Mouse (Mus musculus): ENCODE results near the gene Mfsd12. TPM values are rescaled to one million over a fixed set of nuclear protein-coding genes. Genes with fewer than 3 reads are reported as not detected.

The Mfsd12 gene
- polyA plus RNA-seq, 1 experiment from 2014 or later: 12.9 TPM

DNA sequence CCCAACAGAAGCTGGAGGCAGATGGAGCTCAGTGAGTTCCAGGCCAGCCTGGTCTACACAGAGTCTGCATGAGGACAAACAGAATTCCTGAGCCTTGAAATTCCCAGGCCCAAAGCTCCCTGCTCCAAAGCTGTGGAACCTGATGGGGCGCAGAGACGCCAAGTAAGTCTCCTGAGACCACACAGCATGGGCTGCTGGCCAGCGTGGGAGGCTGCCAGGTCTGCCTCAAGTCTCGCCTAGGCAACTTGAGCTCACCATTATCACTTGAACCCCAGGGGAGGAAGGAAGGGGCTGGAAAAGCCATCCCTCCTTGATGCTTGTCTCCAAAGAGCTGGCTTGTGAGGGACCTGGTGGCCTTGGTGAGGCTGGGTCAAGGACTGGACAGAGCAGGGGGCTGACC is 27.3 kb upstream of the Mfsd12 start:
- Histone ChIP-seq H3K4me2 (replicated peaks) (0 out of 2 replicates have a peak overlapping the region, but pooled peaks have one; percentile 3), H3K27me3 (peaks cover 23% of the 10 kb centered on the region), H3K9ac (peak overlapping the region; percentile 18; the same call in 1 of the 2 replicates), H3K27ac (no peak overlapping the region), H3K9me3 (replicated peaks) (no peaks in the 10 kb centered on the region), H3K4me3 (no peak overlapping the region), H3K4me1 (peaks cover 7% of the 10 kb centered on the region), H3K36me3 (peaks cover 32% of the 10 kb centered on the region)
- WGBS: 67% methylated on average over 4 of the region's 4 CpGs
- no peak for ATAC-seq (ENCODE audit: low FRiP score)

DNA sequence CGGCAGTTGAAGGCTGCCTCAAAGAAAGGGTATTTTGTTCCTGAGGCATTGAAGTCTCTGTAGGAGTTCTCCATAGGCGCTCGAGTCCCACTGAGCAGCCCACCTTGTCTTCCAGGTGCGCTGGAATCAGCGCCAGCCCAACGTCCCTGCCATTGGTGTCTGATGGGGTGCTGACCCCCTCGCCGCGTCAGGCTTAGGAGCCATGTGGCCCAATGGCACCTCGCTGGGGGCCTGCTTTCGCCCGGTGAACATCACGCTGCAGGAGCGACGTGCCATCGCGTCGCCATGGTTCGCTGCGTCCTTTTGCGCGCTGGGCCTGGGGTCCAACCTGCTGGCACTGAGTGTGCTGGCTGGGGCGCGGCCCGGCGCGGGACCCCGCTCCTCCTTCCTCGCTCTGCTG is 25.0 kb upstream of the Mfsd12 start:
- Histone ChIP-seq H3K4me3 (no peak overlapping the region), H3K36me3 (peaks cover 9% of the 10 kb centered on the region; the same call in 1 of the 2 replicates), H3K27me3 (peaks cover 26% of the 10 kb centered on the region), H3K9ac (no peak overlapping the region), H3K9me3 (replicated peaks) (no peaks in the 10 kb centered on the region), H3K4me2 (replicated peaks) (peak overlapping the region; percentile 33), H3K4me1 (peaks cover 16% of the 10 kb centered on the region), H3K27ac (no peak overlapping the region)
- ATAC-seq (ENCODE audit: low FRiP score): no peak
- 7% methylated on average over 29 of the region's 29 CpGs for WGBS

DNA sequence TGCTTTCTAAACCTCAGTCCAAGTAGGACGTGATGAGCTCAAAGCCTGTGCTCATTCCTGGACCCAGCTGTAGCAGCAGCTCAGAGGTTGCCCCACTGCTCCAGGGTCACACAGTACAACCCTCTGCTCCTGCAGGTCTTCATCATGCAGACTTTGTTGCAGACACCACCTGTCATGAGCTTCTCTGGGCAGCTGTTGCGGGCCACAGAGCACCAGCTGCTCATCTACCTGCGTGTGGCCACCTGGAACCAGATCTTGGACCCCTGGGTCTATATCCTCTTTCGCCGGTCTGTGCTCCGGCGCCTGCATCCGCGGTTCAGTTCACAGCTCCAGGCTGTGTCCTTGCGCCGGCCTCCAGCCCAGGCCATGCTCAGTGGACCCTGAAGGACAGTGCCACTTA is 23.0 kb upstream of the Mfsd12 start:
- Histone ChIP-seq H3K4me3 (no peak overlapping the region), H3K4me2 (replicated peaks) (no peak overlapping the region), H3K27me3 (peaks cover 41% of the 10 kb centered on the region), H3K9me3 (replicated peaks) (no peaks in the 10 kb centered on the region), H3K9ac (no peak overlapping the region), H3K36me3 (no peaks in the 10 kb centered on the region), H3K4me1 (peaks cover 13% of the 10 kb centered on the region), H3K27ac (no peak overlapping the region)
- no peak for ATAC-seq (ENCODE audit: low FRiP score)
- WGBS: 59% methylated on average over 11 of the region's 11 CpGs

DNA sequence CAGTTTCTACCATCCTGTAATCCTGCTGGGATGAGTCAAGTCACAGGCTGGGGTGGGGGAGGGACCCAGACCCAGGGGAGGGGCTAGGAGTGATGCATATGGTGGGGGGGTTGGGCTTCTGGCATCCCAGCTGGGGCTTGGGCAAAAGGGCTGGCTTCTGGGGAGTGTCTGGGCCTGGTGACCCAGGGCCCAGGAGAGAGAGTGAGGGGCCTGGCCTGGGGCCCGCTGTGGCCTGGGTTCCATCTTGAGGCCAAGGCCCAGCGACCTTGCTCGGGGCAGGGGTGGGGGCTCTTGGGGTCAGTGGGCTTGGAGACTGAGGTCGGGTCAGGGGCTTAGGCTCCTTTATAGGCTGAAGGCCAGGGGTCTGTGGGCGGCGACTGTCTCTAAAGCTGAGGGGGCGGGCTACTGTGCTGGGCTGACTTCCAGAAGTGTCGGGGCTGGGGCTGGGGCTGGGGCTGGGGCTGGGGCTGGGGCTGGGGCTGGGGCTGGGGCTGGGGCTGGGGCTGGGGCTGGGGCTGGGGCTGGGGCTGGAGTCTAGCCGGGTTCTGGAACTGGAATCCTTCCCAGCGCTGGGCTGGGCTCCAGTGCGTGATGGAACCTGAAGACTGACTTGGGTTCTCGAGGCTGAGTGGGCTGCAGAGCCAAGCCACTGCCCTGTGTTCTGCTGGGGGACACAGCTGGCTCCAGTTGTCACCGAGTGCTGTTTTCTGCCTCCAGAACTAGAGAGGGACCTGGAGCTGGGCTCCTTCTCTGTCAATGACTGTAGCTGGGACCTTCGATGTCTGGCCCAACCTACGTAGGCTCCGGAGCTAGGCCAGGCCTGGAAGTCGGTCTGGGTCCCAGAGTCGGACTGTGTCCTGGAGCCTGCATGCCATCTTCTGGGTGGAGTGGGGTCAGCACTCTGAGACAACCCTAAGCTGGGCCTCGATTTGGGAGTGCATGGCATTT is 21.6 kb upstream of the Mfsd12 start:
- 0 out of 2 replicates have a peak overlapping the region, but pooled peaks have one; percentile 15 for H3K9ac ChIP-seq
- no peaks in the 10 kb centered on the region for H3K9me3 ChIP-seq (replicated peaks)
- no peak overlapping the region for H3K4me2 ChIP-seq (replicated peaks)
- no peak overlapping the region; the same call in 1 of the 2 replicates for H3K4me3 ChIP-seq
- no peak; the same call in 1 of the 2 replicates for ATAC-seq (ENCODE audit: low FRiP score)
- no peak overlapping the region for H3K27ac ChIP-seq
- H3K27me3 ChIP-seq: peaks cover 47% of the 10 kb centered on the region
- WGBS: 35% methylated on average over 16 of the region's 19 CpGs
- no peaks in the 10 kb centered on the region for H3K36me3 ChIP-seq
- peaks cover 11% of the 10 kb centered on the region for H3K4me1 ChIP-seq

DNA sequence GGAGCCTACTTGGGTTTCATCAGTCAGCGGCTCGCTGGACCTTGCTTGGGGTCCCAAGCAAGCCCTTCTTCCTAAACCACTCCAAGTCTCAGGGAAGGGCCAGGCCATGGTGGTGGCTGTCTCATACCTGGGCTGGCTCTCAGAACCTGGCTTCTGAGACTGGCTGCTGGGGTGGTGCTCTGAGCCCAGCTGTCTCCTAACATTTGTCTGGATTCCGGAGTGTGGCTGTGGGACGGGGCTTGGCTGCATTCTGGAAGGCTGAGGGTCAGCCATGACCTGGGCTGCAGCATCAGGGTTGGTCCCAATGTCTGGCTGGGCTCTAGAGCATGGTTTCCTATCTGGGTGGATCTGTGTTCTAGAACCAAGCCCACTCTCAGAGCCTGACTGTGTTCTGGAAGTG is 20.7 kb upstream of the Mfsd12 start:
- Histone ChIP-seq H3K27me3 (peaks cover 53% of the 10 kb centered on the region), H3K4me2 (replicated peaks) (no peak overlapping the region), H3K9ac (no peak overlapping the region; the same call in 1 of the 2 replicates), H3K27ac (no peak overlapping the region), H3K9me3 (replicated peaks) (no peaks in the 10 kb centered on the region), H3K4me1 (peaks cover 11% of the 10 kb centered on the region), H3K36me3 (no peaks in the 10 kb centered on the region), H3K4me3 (no peak overlapping the region)
- WGBS: 95% methylated on average over 4 of the region's 4 CpGs
- no peak for ATAC-seq (ENCODE audit: low FRiP score)

DNA sequence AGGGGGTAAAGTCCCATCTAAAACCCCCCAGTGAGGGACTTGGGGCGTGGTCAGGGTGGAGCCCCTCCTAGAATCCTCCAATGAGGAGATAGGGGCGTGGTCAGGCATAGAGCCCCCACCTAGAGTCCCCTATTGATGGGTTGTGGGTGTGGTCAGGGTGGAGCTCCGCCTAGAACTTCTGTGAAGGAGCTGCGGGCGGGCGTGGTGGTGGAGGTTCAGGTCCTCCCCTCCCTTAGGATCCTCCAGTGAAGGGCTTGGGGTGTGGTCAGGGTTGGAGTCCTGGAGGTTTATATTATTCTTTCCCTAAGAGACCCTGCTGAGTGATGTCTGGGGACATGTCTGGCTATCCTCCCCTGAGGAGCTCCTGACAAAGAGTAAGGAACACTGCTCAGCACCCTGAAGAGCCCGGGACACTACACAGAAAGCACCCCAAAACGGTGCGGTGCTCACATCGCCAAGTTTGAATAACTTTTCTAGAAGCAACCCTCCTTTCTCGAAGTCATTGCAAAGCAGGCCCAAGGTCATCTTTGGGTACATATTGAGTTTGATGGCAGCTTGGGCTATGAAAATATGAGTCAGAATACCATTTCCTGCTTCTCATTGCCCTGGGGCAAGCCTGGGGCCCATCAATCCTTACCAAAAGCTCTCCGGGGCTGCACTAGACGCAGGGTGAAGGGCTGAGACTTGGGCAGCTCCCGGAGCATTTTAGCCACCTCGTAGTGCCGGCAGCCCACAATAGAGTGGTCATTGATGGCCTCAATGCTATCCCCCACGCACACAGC is 16.5 kb upstream of the Mfsd12 start:
- Histone ChIP-seq H3K27me3 (peaks cover 70% of the 10 kb centered on the region), H3K36me3 (no peaks in the 10 kb centered on the region), H3K27ac (no peak overlapping the region), H3K4me3 (no peak overlapping the region), H3K9me3 (replicated peaks) (no peaks in the 10 kb centered on the region), H3K4me2 (replicated peaks) (no peak overlapping the region), H3K9ac (no peak overlapping the region), H3K4me1 (peaks cover 8% of the 10 kb centered on the region; the same call in 1 of the 2 replicates)
- ATAC-seq (ENCODE audit: low FRiP score): no peak
- 37% methylated on average over 17 of the region's 17 CpGs for WGBS

DNA sequence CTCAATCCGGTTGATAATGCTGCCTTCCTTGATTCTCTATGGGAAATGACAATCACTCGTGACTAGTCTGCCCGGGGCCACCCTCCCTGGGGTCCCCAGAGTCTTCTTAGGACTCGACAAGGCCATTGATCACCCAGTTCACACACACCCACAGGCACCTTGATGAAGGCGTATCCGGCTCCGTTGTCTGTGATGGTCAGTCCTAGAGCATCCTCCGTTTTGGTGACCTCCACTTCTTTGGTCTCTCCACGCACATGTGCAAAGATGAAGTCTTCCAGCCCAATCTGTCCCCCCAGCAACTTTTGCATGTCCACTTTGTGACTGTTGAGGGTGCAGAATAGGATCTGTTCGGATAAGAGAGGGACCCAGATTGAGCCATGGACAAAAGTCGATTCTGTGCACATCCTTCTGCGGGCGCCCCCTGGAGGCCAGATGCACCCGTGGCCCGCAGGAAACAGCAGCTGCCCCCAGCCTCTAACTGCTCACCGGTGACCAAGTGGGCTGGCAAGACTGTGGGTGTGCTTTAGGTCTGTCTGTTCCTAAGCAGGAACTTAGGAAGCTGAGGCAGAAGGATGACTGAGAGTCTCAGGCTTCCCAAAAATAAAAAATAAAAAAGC is 15.8 kb upstream of the Mfsd12 start:
- Histone ChIP-seq H3K9me3 (replicated peaks) (no peaks in the 10 kb centered on the region), H3K9ac (no peak overlapping the region), H3K27me3 (peaks cover 77% of the 10 kb centered on the region), H3K27ac (no peak overlapping the region), H3K4me2 (replicated peaks) (no peak overlapping the region), H3K4me3 (no peak overlapping the region), H3K36me3 (no peaks in the 10 kb centered on the region), H3K4me1 (peaks cover 10% of the 10 kb centered on the region)
- 35% methylated on average over 16 of the region's 16 CpGs for WGBS
- ATAC-seq (ENCODE audit: low FRiP score): no peak

DNA sequence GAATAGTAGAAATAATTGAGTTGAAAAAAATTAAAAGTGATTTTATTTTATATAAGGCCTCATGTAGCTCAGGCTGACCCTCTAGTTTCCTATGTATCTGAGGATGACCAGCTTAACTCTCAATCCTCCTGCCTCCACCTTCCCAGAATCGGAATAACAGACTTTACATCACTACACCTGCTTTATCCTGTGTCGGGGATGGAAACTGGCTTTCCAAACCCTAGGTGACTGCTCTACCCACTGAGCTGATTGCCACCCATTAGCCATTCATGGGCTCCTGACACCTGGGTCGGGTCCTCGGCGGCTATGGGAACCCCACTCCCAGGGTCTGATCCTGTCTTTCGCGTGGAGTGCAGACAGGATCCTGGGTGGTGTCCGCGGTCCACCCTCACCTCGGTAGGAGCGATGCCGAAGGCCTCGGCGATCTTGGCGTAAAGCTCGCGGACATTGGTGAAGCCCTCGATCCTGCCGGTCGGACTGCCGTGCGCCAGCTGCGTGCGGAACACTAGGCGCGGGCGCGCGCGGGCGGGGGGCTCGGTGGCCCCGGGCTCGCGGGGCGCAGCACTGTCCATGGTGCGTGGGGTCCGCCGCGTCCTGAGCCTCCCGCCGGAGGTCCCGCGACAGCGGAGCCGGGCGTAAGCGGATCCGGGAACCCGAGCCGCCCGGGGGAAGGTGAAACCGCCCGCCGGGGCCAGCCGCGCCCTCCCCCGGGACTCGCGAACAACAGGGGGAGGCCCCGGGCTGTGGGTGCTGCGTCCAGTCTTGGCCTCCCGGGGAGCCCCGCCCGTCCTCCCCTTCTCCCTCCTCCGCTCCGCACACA is 14.4 kb upstream of the Mfsd12 start, which contains the start of gene Gipc3:
Gene Gipc3 (minus strand): TSS at position 581 of the 820 bp plus-strand sequence.
- Histone ChIP-seq H3K4me3 (peak within 1 kb of the TSS; percentile 39), H3K4me2 (replicated peaks) (peak within 1 kb of the TSS; percentile 66), H3K27ac (no peak within 1 kb of the TSS), H3K36me3 (peaks cover 6% of the 10 kb centered on the region), H3K9me3 (replicated peaks) (no peaks in the 10 kb centered on the region), H3K4me1 (peaks cover 19% of the 10 kb centered on the region), H3K27me3 (peaks cover 85% of the 10 kb centered on the region), H3K9ac (peak within 1 kb of the TSS; percentile 59)
- 6% methylated on average over 50 of the region's 67 CpGs for WGBS
- no peak for ATAC-seq (ENCODE audit: low FRiP score)

DNA sequence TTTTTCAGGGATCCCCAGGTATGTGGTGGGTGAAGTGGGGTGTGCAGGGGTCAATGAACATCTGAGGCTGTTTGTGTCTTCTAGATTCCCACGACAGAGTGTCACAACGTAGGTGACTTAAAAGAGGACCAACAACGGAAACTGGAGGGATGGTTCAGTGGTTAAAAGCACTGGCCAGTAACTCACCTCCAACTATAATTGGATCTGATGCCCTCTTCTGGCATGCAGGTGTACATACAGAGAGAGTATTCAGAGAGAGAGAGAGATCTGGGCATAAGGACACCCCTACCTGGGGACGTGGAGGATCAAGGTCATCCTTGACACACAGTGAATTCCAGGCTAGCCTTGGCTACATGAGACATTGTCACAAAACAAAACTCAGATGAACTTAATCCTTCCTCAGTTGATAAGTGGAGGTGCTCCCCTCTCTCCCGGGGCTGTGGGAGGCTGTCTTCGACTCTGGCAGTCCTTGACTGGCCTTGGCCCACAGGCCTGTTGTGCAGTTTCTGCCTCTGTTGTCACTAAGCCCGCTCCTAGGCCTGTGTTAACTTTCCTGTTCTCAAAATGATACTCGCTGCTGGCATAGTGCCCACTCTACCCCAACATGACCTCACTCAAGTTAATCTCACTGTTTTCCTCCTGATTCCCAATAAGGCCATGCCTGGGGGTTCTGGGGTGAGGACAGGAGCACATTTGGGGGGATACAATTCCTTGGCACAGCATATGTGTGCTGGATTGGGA is 12.7 kb upstream of the Mfsd12 start:
- Histone ChIP-seq H3K4me1 (peaks cover 30% of the 10 kb centered on the region), H3K27me3 (peaks cover 87% of the 10 kb centered on the region), H3K4me2 (replicated peaks) (no peak overlapping the region), H3K9ac (no peak overlapping the region), H3K27ac (no peak overlapping the region), H3K9me3 (replicated peaks) (no peaks in the 10 kb centered on the region), H3K4me3 (no peak overlapping the region), H3K36me3 (peaks cover 11% of the 10 kb centered on the region)
- ATAC-seq (ENCODE audit: low FRiP score): no peak
- 54% methylated on average over 8 of the region's 8 CpGs for WGBS

DNA sequence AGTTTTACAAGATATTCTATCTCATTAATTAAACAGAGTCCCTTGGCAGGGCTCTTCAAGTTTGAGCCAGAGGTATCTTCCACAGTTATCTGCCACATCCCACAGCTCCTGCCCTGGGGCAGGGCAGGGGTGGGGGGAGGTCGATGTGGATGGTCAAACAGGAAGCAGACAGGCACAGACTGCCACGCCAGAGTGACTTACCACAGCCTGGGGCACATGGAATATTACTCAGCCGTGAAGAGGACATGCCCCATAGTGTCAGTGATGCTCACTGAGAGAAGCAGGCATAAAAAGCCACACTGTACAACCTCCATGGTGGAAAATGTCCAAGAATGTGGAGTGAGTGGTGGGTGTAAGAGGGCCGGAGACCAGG is 12.1 kb upstream of the Mfsd12 start:
- Histone ChIP-seq H3K27ac (no peak overlapping the region), H3K9me3 (replicated peaks) (no peaks in the 10 kb centered on the region), H3K4me2 (replicated peaks) (no peak overlapping the region), H3K27me3 (peaks cover 85% of the 10 kb centered on the region), H3K4me1 (peaks cover 35% of the 10 kb centered on the region), H3K4me3 (no peak overlapping the region), H3K36me3 (peaks cover 11% of the 10 kb centered on the region), H3K9ac (no peak overlapping the region)
- ATAC-seq (ENCODE audit: low FRiP score): no peak
- 90% methylated on average over 4 of the region's 4 CpGs for WGBS
